Mouse (Mus musculus): ENCODE data around the gene Arih2. TPM values are rescaled to one million over a fixed set of nuclear protein-coding genes. Genes with fewer than 3 reads are reported as not detected.
"Not testable (repeated sequence)": the region's sequence is repeated elsewhere in the genome, so short reads cannot be mapped to it uniquely, and the experiment has no call there.

The Arih2 gene
- polyA plus RNA-seq, 1 experiment from 2014 or later, result 47.0 TPM

DNA sequence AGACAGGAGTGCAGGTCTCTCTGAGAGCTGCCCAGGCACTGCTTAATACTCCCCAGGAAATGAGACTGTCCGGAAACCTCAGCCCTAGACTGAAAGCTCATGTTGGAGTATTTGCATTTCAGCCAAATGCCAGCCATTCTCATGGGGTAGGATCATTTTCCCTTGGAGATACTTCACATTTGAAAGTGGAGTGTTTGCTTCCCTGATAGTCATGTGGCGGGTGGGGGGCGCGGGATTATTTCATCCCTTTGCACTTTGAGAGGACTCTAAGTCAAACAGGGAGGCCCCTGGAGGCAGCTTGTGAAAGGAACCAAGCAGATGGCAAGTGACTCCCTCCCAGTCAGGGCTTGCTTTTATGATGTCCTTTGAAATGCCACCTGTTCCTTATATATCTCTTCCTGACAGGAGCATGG is 37.3 kb upstream of the Arih2 start:
- WGBS, result 5% methylated on average over 4 of the region's 4 CpGs
- H3K27me3 ChIP-seq, result no peaks in the 10 kb centered on the region
- no peak overlapping the region for H3K4me2 ChIP-seq
- no peaks in the 10 kb centered on the region for H3K9me3 ChIP-seq
- H3K36me3 ChIP-seq, result peaks cover 23% of the 10 kb centered on the region
- 0 out of 2 replicates have a peak overlapping the region, but pooled peaks have one; percentile 13 for H3K27ac ChIP-seq (replicated peaks)
- no peak overlapping the region for H3K9ac ChIP-seq
- no peak overlapping the region for H3K4me3 ChIP-seq
- ATAC-seq (ENCODE audit: low read depth), result 0 out of 2 replicates have a peak, but pooled peaks have one; percentile 25
- H3K4me1 ChIP-seq (replicated peaks), result peaks cover 28% of the 10 kb centered on the region

DNA sequence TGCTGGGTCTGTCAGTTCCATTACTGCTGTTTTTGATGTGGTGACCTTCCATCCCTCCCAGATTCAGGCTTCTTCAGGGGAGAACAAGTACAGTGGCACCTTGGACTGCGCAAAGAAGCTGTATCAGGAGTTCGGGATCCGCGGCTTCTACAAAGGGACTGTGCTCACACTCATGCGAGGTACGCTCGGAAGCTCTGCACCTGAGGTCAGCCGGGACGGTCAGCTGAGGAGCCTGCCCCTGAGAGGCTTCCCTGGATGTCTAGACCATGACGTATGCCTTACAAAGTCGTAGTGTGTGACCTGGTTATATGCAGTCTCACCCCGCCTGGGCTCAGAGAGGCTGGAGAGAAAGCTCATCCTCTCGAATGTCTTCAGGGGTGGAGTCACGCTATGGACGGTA is 30.8 kb upstream of the Arih2 start:
- Histone ChIP-seq H3K9me3 (no peaks in the 10 kb centered on the region), H3K36me3 (peaks cover 72% of the 10 kb centered on the region)
- 92% methylated on average over 15 of the region's 15 CpGs for WGBS

DNA sequence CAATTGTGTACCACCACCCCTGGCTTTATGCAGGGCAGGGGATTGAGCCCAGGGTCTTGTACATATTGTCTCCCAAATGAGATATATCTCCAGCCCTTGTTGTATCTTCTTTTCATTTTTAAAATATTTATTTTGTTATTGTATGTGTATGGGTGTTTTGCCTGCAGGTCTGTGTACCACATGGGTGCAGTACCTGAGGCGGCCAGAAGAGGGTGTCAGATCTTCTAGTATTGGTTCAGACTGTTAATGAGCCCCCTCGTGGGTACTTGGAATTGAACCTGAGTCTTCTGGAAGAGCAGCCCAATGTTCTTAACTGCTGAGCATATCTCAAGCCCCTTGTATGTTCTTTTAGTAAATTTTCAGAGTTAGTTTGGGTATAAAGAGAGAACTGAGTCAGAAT is 24.0 kb upstream of the Arih2 start:
- no peak for ATAC-seq (ENCODE audit: low read depth)
- H3K36me3 ChIP-seq, result peaks cover 69% of the 10 kb centered on the region

More for the DNA sequence above, 30.8 kb upstream of the Arih2 start:
- Histone ChIP-seq H3K27ac (replicated peaks) (no peak overlapping the region), H3K4me3 (no peak overlapping the region), H3K27me3 (no peaks in the 10 kb centered on the region), H3K9ac (no peak overlapping the region), H3K4me2 (no peak overlapping the region), H3K4me1 (replicated peaks) (0 out of 2 replicates have a peak, but pooled peaks cover 4% of the 10 kb centered on the region)
- ATAC-seq (ENCODE audit: low read depth), result no peak

DNA sequence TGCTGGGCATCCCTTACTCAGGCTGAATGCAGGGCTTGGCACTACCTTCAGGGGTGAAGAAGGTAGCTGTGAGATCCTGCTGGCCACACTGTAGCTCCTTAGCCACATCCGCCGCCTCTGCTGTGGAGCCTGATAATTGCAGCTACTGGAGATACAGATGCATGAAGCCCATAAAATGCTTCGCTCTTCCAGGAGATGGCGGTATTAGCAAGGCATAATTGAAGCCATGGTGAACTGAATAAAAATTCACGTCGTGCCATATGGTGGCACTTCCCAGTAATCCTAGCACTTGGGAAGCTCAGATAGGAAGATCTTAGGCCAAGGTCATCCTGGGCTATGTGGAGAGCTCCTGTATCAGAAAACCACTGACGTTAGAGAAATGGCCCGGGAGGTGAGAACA is 20.7 kb upstream of the Arih2 start:
- Histone ChIP-seq H3K9ac (no peak overlapping the region), H3K27ac (replicated peaks) (no peak overlapping the region), H3K27me3 (no peaks in the 10 kb centered on the region), H3K4me1 (replicated peaks) (no peaks in the 10 kb centered on the region), H3K36me3 (peaks cover 50% of the 10 kb centered on the region), H3K4me2 (no peak overlapping the region), H3K4me3 (no peak overlapping the region), H3K9me3 (no peaks in the 10 kb centered on the region)
- no peak for ATAC-seq (ENCODE audit: low read depth)
- 56% methylated on average over 8 of the region's 8 CpGs for WGBS

More for the DNA sequence above, 24.0 kb upstream of the Arih2 start:
- Histone ChIP-seq H3K27me3 (no peaks in the 10 kb centered on the region), H3K9me3 (no peaks in the 10 kb centered on the region), H3K9ac (no peak overlapping the region), H3K27ac (replicated peaks) (no peak overlapping the region), H3K4me3 (no peak overlapping the region), H3K4me1 (replicated peaks) (no peaks in the 10 kb centered on the region), H3K4me2 (no peak overlapping the region)
- 52% methylated on average over 2 of the region's 2 CpGs for WGBS

DNA sequence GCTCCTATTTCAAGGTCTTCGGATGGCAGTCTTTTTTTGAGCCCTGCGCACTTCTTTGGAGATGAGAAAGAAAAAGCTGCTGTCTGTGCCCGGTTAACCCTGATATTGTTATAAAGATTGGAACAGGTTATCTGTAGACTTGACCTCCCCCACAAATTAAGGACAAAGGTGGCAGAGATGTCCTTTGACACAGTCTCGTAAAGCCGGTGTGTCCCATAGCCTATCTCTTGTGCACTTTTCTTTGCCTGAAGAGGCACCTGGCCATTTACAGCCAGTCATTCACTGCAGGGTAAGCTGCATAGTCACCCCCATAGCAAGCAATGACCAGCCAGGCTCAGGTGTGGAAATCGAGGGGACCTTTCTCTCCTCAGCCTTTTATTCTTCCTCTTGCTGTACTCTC is 13.5 kb upstream of the Arih2 start:
- Histone ChIP-seq H3K36me3 (0 out of 2 replicates have a peak, but pooled peaks cover 3% of the 10 kb centered on the region), H3K4me3 (peak overlapping the region; percentile 67), H3K27me3 (no peaks in the 10 kb centered on the region), H3K9ac (peak overlapping the region; percentile 74), H3K4me1 (replicated peaks) (peaks cover 13% of the 10 kb centered on the region), H3K27ac (replicated peaks) (no peak overlapping the region), H3K9me3 (no peaks in the 10 kb centered on the region), H3K4me2 (peak overlapping the region; percentile 70)
- ATAC-seq (ENCODE audit: low read depth), result no peak
- WGBS, result 42% methylated on average over 6 of the region's 6 CpGs

DNA sequence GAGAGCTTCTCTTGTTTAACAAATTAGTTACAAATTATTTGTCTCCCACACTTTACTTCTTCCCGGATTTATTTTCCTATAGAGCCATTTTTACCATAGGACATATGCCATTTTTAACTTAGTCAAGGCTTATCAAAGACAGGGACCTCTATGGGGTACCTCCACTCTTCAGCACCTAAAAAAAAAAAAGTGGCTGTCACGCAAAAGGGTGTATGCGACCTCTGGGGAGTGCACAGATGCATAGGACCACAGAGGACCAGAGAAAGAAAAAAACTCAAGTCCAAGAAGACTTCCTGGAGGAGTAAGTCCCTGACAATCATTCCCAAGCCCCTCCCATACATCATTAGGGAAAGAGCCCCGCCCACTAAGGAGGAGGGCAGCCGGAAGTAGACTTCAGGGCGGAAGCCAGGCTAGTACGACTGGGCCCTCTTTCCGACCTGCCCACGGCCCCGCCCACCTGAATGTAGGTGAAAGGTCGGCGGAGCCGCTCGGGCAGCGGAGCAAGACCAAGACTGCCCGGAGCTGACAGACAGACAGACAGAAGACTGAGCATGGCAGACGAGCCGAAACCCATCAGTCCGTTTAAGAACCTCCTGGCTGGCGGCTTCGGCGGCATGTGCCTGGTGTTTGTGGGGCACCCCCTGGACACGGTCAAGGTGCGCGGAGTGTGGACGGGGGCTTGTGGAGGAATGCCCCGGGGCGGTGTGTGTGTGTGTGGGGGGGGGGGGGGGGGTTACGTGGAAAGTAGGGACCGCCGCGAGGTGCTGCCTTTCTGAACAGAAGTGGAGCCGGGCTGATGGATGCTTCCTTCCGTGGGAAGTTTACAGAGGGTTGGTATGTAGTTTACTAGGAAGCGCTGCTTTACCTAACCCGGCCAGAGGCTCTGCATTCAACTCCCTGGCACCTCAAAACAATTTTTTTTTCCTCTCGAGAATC is 12.8 kb upstream of the Arih2 start, which contains the start of gene Slc25a20:
Gene Slc25a20 (plus strand): TSS at position 412 of the 936 bp plus-strand sequence.
- H3K9ac ChIP-seq, result peak within 1 kb of the TSS; percentile 74
- H3K4me2 ChIP-seq, result peak within 1 kb of the TSS; percentile 70
- H3K27ac ChIP-seq (replicated peaks), result no peak within 1 kb of the TSS
- peak; percentile 93 for ATAC-seq (ENCODE audit: low read depth)
- 2% methylated on average over 36 of the region's 37 CpGs for WGBS
- H3K27me3 ChIP-seq, result no peaks in the 10 kb centered on the region
- H3K4me1 ChIP-seq (replicated peaks), result peaks cover 13% of the 10 kb centered on the region
- H3K9me3 ChIP-seq, result no peaks in the 10 kb centered on the region
- no peaks in the 10 kb centered on the region for H3K36me3 ChIP-seq
- H3K4me3 ChIP-seq, result peak within 1 kb of the TSS; percentile 67

DNA sequence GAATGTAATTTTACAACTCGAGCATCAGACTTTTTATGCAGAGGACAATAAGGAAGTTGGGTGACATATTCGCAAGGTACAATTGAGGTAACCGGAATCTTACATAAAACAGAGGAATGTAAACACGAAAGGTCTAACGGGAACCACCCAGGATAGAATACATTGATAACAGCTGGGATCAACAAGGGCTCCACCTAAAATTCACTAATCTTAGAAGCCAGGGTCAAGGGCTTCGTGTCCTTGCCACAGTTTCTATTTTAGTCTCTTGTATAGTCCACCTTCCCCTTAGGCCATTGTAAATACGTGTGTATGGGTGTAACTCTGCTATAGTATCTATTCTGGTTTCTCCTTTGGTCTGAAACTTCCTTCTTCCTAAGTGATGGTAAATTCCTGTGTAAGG is 6.7 kb upstream of the Arih2 start:
- H3K36me3 ChIP-seq; ATAC-seq (ENCODE audit: low read depth); H3K4me1 ChIP-seq (replicated peaks); H3K9me3 ChIP-seq; H3K4me3 ChIP-seq; H3K27me3 ChIP-seq; H3K27ac ChIP-seq (replicated peaks); H3K4me2 ChIP-seq; H3K9ac ChIP-seq: not testable (repeated sequence)
- 83% methylated on average over 7 of the region's 7 CpGs for WGBS

DNA sequence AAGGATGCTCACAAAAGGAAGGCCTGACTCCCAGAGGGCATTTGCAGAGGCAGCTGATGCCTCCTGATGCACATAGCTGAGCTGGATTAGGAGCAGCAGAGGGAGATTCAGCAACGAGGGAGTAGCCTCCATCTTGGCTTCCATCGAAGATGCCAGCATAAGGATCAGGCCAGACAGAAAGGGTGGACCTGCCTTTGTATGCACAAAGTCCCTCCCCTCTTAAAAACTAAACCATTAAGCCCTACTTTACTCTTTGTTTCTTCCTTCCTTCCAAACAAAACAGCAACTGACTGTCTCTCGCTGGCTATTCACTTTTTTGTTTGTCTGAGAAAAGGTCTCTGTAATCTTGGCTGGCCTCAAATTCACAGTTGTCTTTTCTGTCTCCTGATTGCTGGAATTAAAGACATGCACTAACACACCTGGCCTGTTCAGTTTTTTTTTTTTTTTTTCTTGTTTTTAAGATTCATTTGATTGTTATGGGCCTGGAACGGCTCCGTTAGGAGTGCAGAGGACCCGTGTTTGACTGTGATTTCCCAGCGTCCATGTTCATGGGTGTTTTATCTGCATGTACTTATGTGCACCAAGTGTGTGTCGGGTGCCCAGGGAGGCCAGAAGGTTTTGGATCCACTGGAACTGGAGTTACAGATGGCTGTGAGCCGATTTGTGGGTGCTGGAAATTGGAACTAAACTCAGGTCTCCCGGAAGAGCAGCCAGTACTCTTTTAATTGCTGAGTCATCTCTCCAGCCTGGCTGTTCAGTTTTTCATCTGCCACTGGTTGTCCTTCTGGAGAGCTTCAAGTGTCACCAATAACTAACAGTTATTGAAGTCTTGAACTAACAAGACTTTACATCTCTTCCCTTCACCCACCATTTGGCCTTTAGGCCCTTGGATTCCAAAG is 5.6 kb upstream of the Arih2 start:
- ATAC-seq (ENCODE audit: low read depth), result no peak
- no peak overlapping the region for H3K4me2 ChIP-seq
- no peaks in the 10 kb centered on the region for H3K27me3 ChIP-seq
- H3K9ac ChIP-seq, result no peak overlapping the region
- no peaks in the 10 kb centered on the region for H3K36me3 ChIP-seq
- WGBS, result 74% methylated on average over 10 of the region's 10 CpGs
- no peak overlapping the region for H3K27ac ChIP-seq (replicated peaks)
- peaks cover 6% of the 10 kb centered on the region for H3K4me1 ChIP-seq (replicated peaks)
- no peak overlapping the region for H3K4me3 ChIP-seq
- H3K9me3 ChIP-seq, result no peaks in the 10 kb centered on the region

DNA sequence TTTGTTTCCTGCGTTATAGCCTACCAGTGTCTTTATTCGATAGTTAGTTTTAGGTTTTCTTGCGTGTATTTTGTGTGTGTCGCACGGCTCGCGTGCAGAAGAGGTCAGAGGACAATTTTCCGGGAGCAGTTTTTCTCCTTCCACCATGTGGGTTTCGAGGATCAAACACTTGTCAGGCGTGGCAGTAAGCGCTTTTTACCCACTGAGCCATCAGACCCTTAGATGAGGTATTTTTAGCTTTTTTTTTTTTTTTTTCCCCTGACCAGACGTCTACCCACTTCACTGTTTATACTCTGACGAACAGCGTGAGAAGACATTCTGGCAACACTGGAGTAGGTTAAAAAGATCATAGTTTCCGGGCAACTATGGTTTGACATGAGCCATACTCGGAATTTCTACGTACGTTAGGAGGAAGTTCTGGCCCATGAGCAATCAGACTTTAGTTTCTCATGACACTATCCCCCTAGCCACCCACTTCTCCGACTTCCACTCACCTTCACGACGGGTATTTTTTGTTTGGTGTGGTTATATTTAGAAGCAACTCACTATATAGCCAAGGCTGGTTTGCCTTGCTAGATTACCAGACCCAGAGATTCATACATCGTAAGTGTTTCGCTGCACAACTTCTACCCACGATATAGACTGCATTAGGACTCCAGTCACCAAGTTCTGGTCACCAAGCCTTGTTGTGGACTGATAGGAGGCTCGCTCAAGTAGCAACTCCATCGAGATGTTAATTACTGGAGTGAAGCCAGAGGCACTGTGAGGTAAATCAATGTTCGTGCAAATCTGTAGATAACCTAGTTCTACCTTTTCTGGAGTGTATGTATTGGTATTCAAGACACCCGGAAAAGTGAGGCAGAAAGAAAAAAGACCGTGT is 615 bp upstream of the Arih2 start:
- Histone ChIP-seq H3K4me2 (peak overlapping the region; percentile 92), H3K4me3 (peak overlapping the region; percentile 100), H3K9me3 (no peaks in the 10 kb centered on the region), H3K27me3 (no peaks in the 10 kb centered on the region), H3K27ac (replicated peaks) (peak overlapping the region; percentile 88), H3K36me3 (no peaks in the 10 kb centered on the region), H3K4me1 (replicated peaks) (peaks cover 26% of the 10 kb centered on the region), H3K9ac (peak overlapping the region; percentile 92)
- 33% methylated on average over 29 of the region's 29 CpGs for WGBS
- peak; percentile 25; the same call in 1 of the 2 replicates for ATAC-seq (ENCODE audit: low read depth)

DNA sequence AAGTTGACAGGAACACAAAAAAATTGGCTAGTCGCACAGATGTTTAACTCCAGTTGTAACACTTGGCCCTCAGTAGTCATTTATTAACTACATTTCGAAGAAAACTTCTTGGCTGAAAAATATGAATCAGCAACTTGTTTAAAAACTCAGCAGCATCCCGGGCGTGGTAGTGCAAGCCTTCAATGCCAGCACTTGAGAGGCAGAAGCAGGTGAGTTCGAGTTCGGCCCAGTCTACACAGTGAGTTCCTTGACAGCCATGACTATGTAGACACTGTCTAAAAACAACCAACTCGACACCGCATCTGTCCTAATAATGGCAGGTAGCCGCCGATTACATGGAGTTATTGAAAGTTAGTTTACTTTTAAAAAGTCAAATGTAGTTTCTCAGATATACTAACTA is 1.0 kb downstream of the Arih2 start:
- no peak for ATAC-seq (ENCODE audit: low read depth)
- H3K4me2 ChIP-seq, result peak overlapping the region; percentile 92
- H3K27me3 ChIP-seq, result no peaks in the 10 kb centered on the region
- no peak overlapping the region for H3K27ac ChIP-seq (replicated peaks)
- 44% methylated on average over 10 of the region's 10 CpGs for WGBS
- H3K4me1 ChIP-seq (replicated peaks), result peaks cover 26% of the 10 kb centered on the region
- 0 out of 2 replicates have a peak, but pooled peaks cover 4% of the 10 kb centered on the region for H3K36me3 ChIP-seq
- no peaks in the 10 kb centered on the region for H3K9me3 ChIP-seq
- H3K4me3 ChIP-seq, result peak overlapping the region; percentile 100
- H3K9ac ChIP-seq, result peak overlapping the region; percentile 92

DNA sequence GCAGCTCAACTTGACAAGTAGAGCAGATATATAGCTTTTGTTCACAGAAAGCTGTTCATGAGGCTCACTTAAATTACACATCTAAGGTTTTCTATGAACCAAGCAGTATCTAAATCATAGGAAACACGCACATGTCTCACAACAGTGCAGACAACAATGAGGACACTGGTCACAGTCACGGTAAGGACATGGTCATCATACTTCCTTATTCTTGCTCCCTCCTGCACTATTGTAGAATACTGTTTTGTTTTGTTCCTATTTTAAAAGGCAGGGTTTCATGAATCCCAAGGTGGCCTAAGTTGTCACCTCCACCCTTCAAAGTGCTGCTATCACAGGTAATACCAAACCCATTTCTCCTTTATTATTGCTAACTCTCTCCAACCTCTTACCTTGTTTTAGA is 9.4 kb downstream of the Arih2 start:
- H3K9me3 ChIP-seq, result no peaks in the 10 kb centered on the region
- H3K9ac ChIP-seq, result no peak overlapping the region
- no peak overlapping the region for H3K4me2 ChIP-seq
- 84% methylated on average over 2 of the region's 2 CpGs for WGBS
- ATAC-seq (ENCODE audit: low read depth), result no peak
- H3K4me1 ChIP-seq (replicated peaks), result no peaks in the 10 kb centered on the region
- no peak overlapping the region for H3K4me3 ChIP-seq
- H3K27me3 ChIP-seq, result no peaks in the 10 kb centered on the region
- H3K36me3 ChIP-seq, result peaks cover 36% of the 10 kb centered on the region
- H3K27ac ChIP-seq (replicated peaks), result no peak overlapping the region

Measured in neural tube, embryonic 13.5 days (tissue).